Mouse (Mus musculus): Measurements from ENCODE around the gene Fam187a. TPM values are rescaled to one million over a fixed set of nuclear protein-coding genes. Genes with fewer than 3 reads are reported as not detected.

The Fam187a gene
- total and polyA plus RNA-seq, 3 experiments: 0.08 TPM; not detected in 1

DNA sequence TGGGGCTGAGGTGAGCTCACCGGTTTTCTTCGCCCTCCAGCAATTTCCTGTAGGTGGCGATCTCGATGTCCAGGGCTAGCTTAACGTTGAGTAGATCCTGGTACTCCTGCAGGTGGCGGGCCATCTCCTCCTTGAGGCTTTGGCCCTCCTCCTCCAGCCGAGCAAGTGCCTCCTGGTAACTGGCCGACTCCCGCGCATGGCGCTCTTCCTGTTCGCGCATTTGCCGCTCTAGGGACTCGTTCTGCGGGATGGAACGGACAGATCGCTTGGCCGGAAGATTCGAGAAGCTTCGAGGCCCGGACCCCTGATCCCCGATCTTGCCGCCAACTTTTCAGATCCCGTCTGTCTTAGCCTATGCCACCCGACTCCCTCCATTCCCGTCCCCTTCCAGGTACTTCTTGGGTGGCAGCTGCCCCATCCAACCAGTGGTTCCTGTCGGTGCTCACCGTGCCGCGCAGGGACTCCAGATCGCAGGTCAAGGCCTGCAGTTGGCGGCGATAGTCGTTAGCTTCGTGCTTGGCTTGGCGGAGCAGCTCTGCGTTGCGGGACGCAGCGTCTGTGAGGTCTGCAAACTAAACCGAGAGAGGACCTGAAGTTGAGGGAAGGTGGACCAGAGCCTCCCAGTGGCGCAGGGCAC lies 8.2 kb downstream of the Fam187a start:
- no peaks in the 10 kb centered on the region for H3K9me3 ChIP-seq (replicated peaks; ENCODE audit: insufficient read depth, low read length)
- no peak overlapping the region for H3K9ac ChIP-seq (ENCODE audit: control insufficient read depth, low read depth, low read length, poor library complexity, severe bottlenecking)
- H3K27me3 ChIP-seq (ENCODE audit: control insufficient read depth in 1 of 2, insufficient read depth in 2 of 2, low read length in 2 of 2): no peaks in the 10 kb centered on the region
- H3K4me3 ChIP-seq (ENCODE audit: control insufficient read depth in 1 of 2, insufficient read depth in 1 of 2, low read depth in 2 of 2, low read length in 2 of 2): no peak overlapping the region
- H3K4me1 ChIP-seq (ENCODE audit: control insufficient read depth in 1 of 2, insufficient read depth in 2 of 2, low read length in 2 of 2): peaks cover 7 to 19% of the 10 kb centered on the region in 2 experiments
- DNase-seq (ENCODE audit: low read depth, low spot score): peak; percentile 49
- no peak overlapping the region for H3K27ac ChIP-seq (ENCODE audit: control insufficient read depth, low read depth, low read length)
- no peaks in the 10 kb centered on the region for H3K79me2 ChIP-seq (ENCODE audit: control insufficient read depth, insufficient read depth, low read length, poor library complexity)
- TF ChIP-seq CTCF (IDR thresholded peaks at IDR 0.05 in 2 of 3, conservative IDR thresholded peaks at IDR 0.05 in 1 of 3; ENCODE audit: control insufficient read depth in 1 of 3, insufficient read depth in 1 of 3, low read depth in 2 of 3, low read length in 3 of 3, poor library complexity in 1 of 3, severe bottlenecking in 1 of 3): peak; percentile 19 to 70 (median 50); a peak in 4 of 6 replicates
- TF ChIP-seq E2F4 (IDR thresholded peaks at IDR 0.05; ENCODE audit: borderline replicate concordance, low read depth, low read length): no peak
- TF ChIP-seq RAD21 (IDR thresholded peaks at IDR 0.05; ENCODE audit: low read depth, low read length): peak; percentile 12
- TF ChIP-seq SMC3 (IDR thresholded peaks at IDR 0.05; ENCODE audit: low read depth, low read length): peak; percentile 39
- no peak for TF ChIP-seq MAX (IDR thresholded peaks at IDR 0.05; ENCODE audit: low read length)
- peaks cover 0 to 10% of the 10 kb centered on the region in 2 experiments; a peak in 2 of 4 replicates for H3K36me3 ChIP-seq (ENCODE audit: control insufficient read depth in 1 of 2, insufficient read depth in 2 of 2, low read length in 2 of 2)

DNA sequence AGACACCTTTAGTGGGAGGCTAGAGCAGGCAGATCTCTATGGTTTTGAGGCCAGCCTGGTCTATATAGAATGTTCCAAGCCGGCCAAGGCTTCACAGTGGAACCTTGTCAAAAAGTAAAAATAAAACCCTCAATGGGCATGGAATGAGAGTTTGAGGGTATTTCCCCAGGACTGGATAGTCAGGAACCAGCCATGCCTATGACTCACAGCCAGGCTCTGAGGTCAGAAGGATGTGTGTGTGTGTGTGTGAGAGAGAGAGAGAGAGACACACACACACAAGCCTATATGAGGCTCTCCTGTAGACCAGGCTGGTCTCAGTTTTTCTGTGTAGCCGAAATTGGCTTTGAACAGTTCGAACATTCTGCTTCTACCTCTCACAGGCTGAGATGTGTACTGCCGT lies 9.7 kb downstream of the Fam187a start:
- Histone ChIP-seq H3K9ac (ENCODE audit: control insufficient read depth, low read depth, low read length, poor library complexity, severe bottlenecking) (no peak overlapping the region), H3K4me1 (ENCODE audit: control insufficient read depth in 1 of 2, insufficient read depth in 2 of 2, low read length in 2 of 2) (peaks cover 7 to 19% of the 10 kb centered on the region in 2 experiments), H3K36me3 (ENCODE audit: control insufficient read depth in 1 of 2, insufficient read depth in 2 of 2, low read length in 2 of 2) (peaks cover 0 to 10% of the 10 kb centered on the region in 2 experiments; a peak in 2 of 4 replicates), H3K27me3 (ENCODE audit: control insufficient read depth in 1 of 2, insufficient read depth in 2 of 2, low read length in 2 of 2) (no peaks in the 10 kb centered on the region), H3K27ac (ENCODE audit: control insufficient read depth, low read depth, low read length) (no peak overlapping the region), H3K9me3 (replicated peaks; ENCODE audit: insufficient read depth, low read length) (no peaks in the 10 kb centered on the region), H3K4me3 (ENCODE audit: control insufficient read depth in 1 of 2, insufficient read depth in 1 of 2, low read depth in 2 of 2, low read length in 2 of 2) (no peak overlapping the region), H3K79me2 (ENCODE audit: control insufficient read depth, insufficient read depth, low read length, poor library complexity) (no peaks in the 10 kb centered on the region)
- DNase-seq (ENCODE audit: low read depth, low spot score): no peak
- no peak for TF ChIP-seq MXI1 (IDR thresholded peaks at IDR 0.05; ENCODE audit: low read depth, low read length)
- TF ChIP-seq E2F4 (IDR thresholded peaks at IDR 0.05; ENCODE audit: borderline replicate concordance, low read depth, low read length): no peak

- DNase-seq (ENCODE audit: low read depth, low spot score): peak; percentile 89
- Histone ChIP-seq H3K79me2 (ENCODE audit: control insufficient read depth, insufficient read depth, low read length, poor library complexity) (no peaks in the 10 kb centered on the region), H3K9ac (ENCODE audit: control insufficient read depth, low read depth, low read length, poor library complexity, severe bottlenecking) (peak overlapping the region; percentile 26), H3K27me3 (ENCODE audit: control insufficient read depth in 1 of 2, insufficient read depth in 2 of 2, low read length in 2 of 2) (no peaks in the 10 kb centered on the region), H3K27ac (ENCODE audit: control insufficient read depth, low read depth, low read length) (peak overlapping the region; percentile 13), H3K9me3 (replicated peaks; ENCODE audit: insufficient read depth, low read length) (no peaks in the 10 kb centered on the region), H3K4me1 (ENCODE audit: control insufficient read depth in 1 of 2, insufficient read depth in 2 of 2, low read length in 2 of 2) (peaks cover 7 to 19% of the 10 kb centered on the region in 2 experiments), H3K4me3 (ENCODE audit: control insufficient read depth in 1 of 2, insufficient read depth in 1 of 2, low read depth in 2 of 2, low read length in 2 of 2) (no peak overlapping the region), H3K36me3 (ENCODE audit: control insufficient read depth in 1 of 2, insufficient read depth in 2 of 2, low read length in 2 of 2) (peaks cover 0 to 10% of the 10 kb centered on the region in 2 experiments; a peak in 2 of 4 replicates)
- no peak for TF ChIP-seq ZC3H11A (IDR thresholded peaks at IDR 0.05; ENCODE audit: low read depth, low read length)
- TF ChIP-seq UBTF (IDR thresholded peaks at IDR 0.05; ENCODE audit: borderline replicate concordance, insufficient read depth, low read depth, low read length): 0 out of 2 replicates have a peak, but pooled peaks have one; percentile 38
- TF ChIP-seq MAZ (IDR thresholded peaks at IDR 0.05; ENCODE audit: low read depth, low read length): 0 out of 2 replicates have a peak, but pooled peaks have one; percentile 19
- TF ChIP-seq CHD1 (IDR thresholded peaks at IDR 0.05; ENCODE audit: low read depth, low read length): no peak
- no peak for TF ChIP-seq RCOR1 (IDR thresholded peaks at IDR 0.05; ENCODE audit: low read depth, low read length)
- no peak for TF ChIP-seq GABPA (IDR thresholded peaks at IDR 0.05; ENCODE audit: low read depth, low read length)
- TF ChIP-seq E2F4 (IDR thresholded peaks at IDR 0.05; ENCODE audit: borderline replicate concordance, low read depth, low read length): no peak
- TF ChIP-seq NRF1 (IDR thresholded peaks at IDR 0.05; ENCODE audit: insufficient read depth, low read depth, low read length, poor library complexity, severe bottlenecking): peak; percentile 43; the same call in 1 of the 2 replicates
- TF ChIP-seq JUND (IDR thresholded peaks at IDR 0.05; ENCODE audit: low read depth, low read length): no peak
- no peak for TF ChIP-seq USF1 (IDR thresholded peaks at IDR 0.05; ENCODE audit: low read depth, low read length)
- TF ChIP-seq POLR2AphosphoS2 (IDR thresholded peaks at IDR 0.05; ENCODE audit: low read length): no peak
- peak; percentile 70 for TF ChIP-seq TBP (IDR thresholded peaks at IDR 0.05; ENCODE audit: low read depth, low read length)
- TF ChIP-seq MXI1 (IDR thresholded peaks at IDR 0.05; ENCODE audit: low read depth, low read length): no peak
- TF ChIP-seq ZKSCAN1 (IDR thresholded peaks at IDR 0.05; ENCODE audit: low read depth, low read length): no peak
- TF ChIP-seq HCFC1 (IDR thresholded peaks at IDR 0.05; ENCODE audit: low read depth, low read length): no peak
- no peak for TF ChIP-seq NELFE (IDR thresholded peaks at IDR 0.05; ENCODE audit: low read depth, low read length)
- TF ChIP-seq CHD2 (IDR thresholded peaks at IDR 0.05; ENCODE audit: low read length): no peak
- TF ChIP-seq ELF1 (IDR thresholded peaks at IDR 0.05; ENCODE audit: low read depth, low read length): no peak
- no peak for TF ChIP-seq USF2 (IDR thresholded peaks at IDR 0.05; ENCODE audit: borderline replicate concordance in 1 of 2, insufficient read depth in 1 of 2, low read depth in 1 of 2, low read length in 2 of 2)
- peak; percentile 90 to 94 for TF ChIP-seq EP300 (IDR thresholded peaks at IDR 0.05; ENCODE audit: low read depth in 1 of 2, low read length in 2 of 2)
These were observed 10.8 kb downstream of the Fam187a start for GRCm38 (mm10) chr11:102895779-102896178.

All from MEL (cell line).